In the genomic region with DNA sequence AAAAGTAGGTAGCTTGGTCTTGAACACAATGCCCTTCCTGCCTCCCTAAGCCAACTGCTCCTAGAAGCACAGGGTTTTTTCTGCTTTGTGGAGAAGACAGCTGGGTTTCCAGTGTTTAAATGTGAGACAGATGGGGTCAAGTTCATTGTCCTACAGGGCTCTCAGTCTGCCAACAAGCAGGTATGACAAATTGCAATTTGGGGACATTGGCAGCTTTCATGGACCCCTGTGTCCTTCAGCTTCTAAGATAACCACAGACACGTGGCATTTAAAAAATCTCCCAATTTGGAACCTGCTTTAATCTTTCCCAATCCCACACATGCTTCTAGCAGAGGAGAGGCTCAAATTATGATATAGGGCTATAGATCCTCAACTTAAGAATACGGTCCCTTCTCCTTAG, we compare ENCODE assay signal across 20 mouse cellular contexts. TPM values are rescaled to one million over a fixed set of nuclear protein-coding genes. Genes with fewer than 3 reads are reported as not detected.
"Had no signal": no experiment of that assay in that cellular context is flagged by ENCODE, and none has a peak within 500 bp of the region (broad histone marks: within the 10 kb centered on the region; RNA-seq: fewer than 3 reads in every experiment).

No protein-coding gene starts in this region.

- H3K4me1 ChIP-seq: neural tube, embryonic 15.5 days; stomach, embryonic 15.5 days had no signal

- DNase-seq: retina, postnatal 1 day; right cerebral cortex, adult 18-20 months; right cerebral cortex, postnatal 14 days; right cerebral cortex, postnatal 25 days; right cerebral cortex, postnatal 4 days; spleen, adult 18-20 months; thymus, adult 18-20 months; thymus, adult 2 months; thymus, postnatal 14 days; thymus, postnatal 25 days; thymus, postnatal 36 days; thymus, postnatal 4 days had no signal

- H3K27ac ChIP-seq: neural tube, embryonic 13.5 days; neural tube, embryonic 15.5 days; stomach, embryonic 15.5 days; stomach, postnatal 0 days had no signal

- H3K9me3 ChIP-seq: neural tube, embryonic 13.5 days; neural tube, embryonic 15.5 days; stomach, embryonic 15.5 days had no signal

- H3K4me3 ChIP-seq: neural tube, embryonic 13.5 days; neural tube, embryonic 15.5 days; stomach, embryonic 15.5 days had no signal

- H3K9ac ChIP-seq: neural tube, embryonic 13.5 days; neural tube, embryonic 15.5 days; stomach, embryonic 15.5 days had no signal

- H3K36me3 ChIP-seq: neural tube, embryonic 15.5 days; stomach, embryonic 15.5 days had no signal

- H3K27me3 ChIP-seq: neural tube, embryonic 13.5 days; neural tube, embryonic 15.5 days; stomach, embryonic 15.5 days had no signal

- H3K4me2 ChIP-seq: neural tube, embryonic 13.5 days; neural tube, embryonic 15.5 days; stomach, embryonic 15.5 days had no signal

RNA-seq across cellular contexts. Expression of a gene that starts 43.6 kb away (rescaled TPM):
- total RNA-seq: neutrophil, adult 5-6 weeks had no signal
- polyA plus RNA-seq: small intestine, adult 2 months; spleen, adult 2 months; thymus, adult 2 months; urinary bladder, adult 2 months had no signal
